Mouse (Mus musculus): ENCODE measurements around the gene Sh3gl2. TPM values are rescaled to one million over a fixed set of nuclear protein-coding genes. Genes with fewer than 3 reads are reported as not detected.

The Sh3gl2 gene
- total and polyA plus RNA-seq, 3 experiments = 0.05 TPM; not detected in 2

GRCm38 (mm10) chr4:85514205-85514681 is 309.3 kb downstream of the Sh3gl2 start:
- Histone ChIP-seq H3K9me3 (replicated peaks) (peaks cover 33% of the 10 kb centered on the region), H3K4me1 (ENCODE audit: insufficient read depth, low read depth, low read length) (no peaks in the 10 kb centered on the region), H3K27me3 (ENCODE audit: insufficient read depth, low read length) (no peaks in the 10 kb centered on the region; the same call in 1 of the 2 replicates), H3K36me3 (replicated peaks) (no peaks in the 10 kb centered on the region), H3K4me3 (ENCODE audit: low read depth, low read length) (peak overlapping the region; percentile 35)
- TF ChIP-seq CTCF (IDR thresholded peaks at IDR 0.05; ENCODE audit: low read depth, low read length) = no peak
- TF ChIP-seq TAL1 (conservative IDR thresholded peaks at IDR 0.05; ENCODE audit: low read depth, low read length) = no peak
- TF ChIP-seq GATA1 (IDR thresholded peaks at IDR 0.05; ENCODE audit: borderline replicate concordance, low read length) = no peak
- no peak for TF ChIP-seq GATA2 (IDR thresholded peaks at IDR 0.05; ENCODE audit: borderline replicate concordance, low read depth, low read length)
- TF ChIP-seq POLR2AphosphoS5 (IDR thresholded peaks at IDR 0.05; ENCODE audit: insufficient replicate concordance, low read depth, low read length) = no peak
- DNase-seq (ENCODE audit: low spot score) (no peak), ATAC-seq (ENCODE audit: extremely low read depth, insufficient number of reproducible peaks, low FRiP score, poor library complexity, severe bottlenecking) (no peak)

- ATAC-seq (ENCODE audit: extremely low read depth, insufficient number of reproducible peaks, low FRiP score, poor library complexity, severe bottlenecking) (no peak), DNase-seq (ENCODE audit: low spot score) (no peak)
- H3K27me3 ChIP-seq (ENCODE audit: insufficient read depth, low read length) = no peaks in the 10 kb centered on the region
- no peak for TF ChIP-seq POLR2AphosphoS5 (IDR thresholded peaks at IDR 0.05; ENCODE audit: insufficient replicate concordance, low read depth, low read length)
- no peak for TF ChIP-seq GATA1 (IDR thresholded peaks at IDR 0.05; ENCODE audit: borderline replicate concordance, low read length)
- TF ChIP-seq TAL1 (conservative IDR thresholded peaks at IDR 0.05; ENCODE audit: low read depth, low read length) = no peak
- no peak for TF ChIP-seq CTCF (IDR thresholded peaks at IDR 0.05; ENCODE audit: low read depth, low read length)
- TF ChIP-seq GATA2 (IDR thresholded peaks at IDR 0.05; ENCODE audit: borderline replicate concordance, low read depth, low read length) = no peak
- H3K36me3 ChIP-seq (replicated peaks) = no peaks in the 10 kb centered on the region
- H3K4me3 ChIP-seq (ENCODE audit: low read depth, low read length) = no peak overlapping the region
- H3K4me1 ChIP-seq (ENCODE audit: insufficient read depth, low read depth, low read length) = no peaks in the 10 kb centered on the region
- peaks cover 12% of the 10 kb centered on the region for H3K9me3 ChIP-seq (replicated peaks)
These were observed 322.1 kb downstream of the Sh3gl2 start for GRCm38 (mm10) chr4:85526966-85527566.

- Histone ChIP-seq H3K4me3 (ENCODE audit: low read depth, low read length) (no peak overlapping the region), H3K36me3 (replicated peaks) (no peaks in the 10 kb centered on the region), H3K9me3 (replicated peaks) (peaks cover 16% of the 10 kb centered on the region), H3K4me1 (ENCODE audit: insufficient read depth, low read depth, low read length) (no peaks in the 10 kb centered on the region), H3K27me3 (ENCODE audit: insufficient read depth, low read length) (no peaks in the 10 kb centered on the region)
- DNase-seq (ENCODE audit: low spot score) (no peak), ATAC-seq (ENCODE audit: extremely low read depth, insufficient number of reproducible peaks, low FRiP score, poor library complexity, severe bottlenecking) (no peak)
- TF ChIP-seq GATA2 (IDR thresholded peaks at IDR 0.05; ENCODE audit: borderline replicate concordance, low read depth, low read length) (no peak), TAL1 (conservative IDR thresholded peaks at IDR 0.05; ENCODE audit: low read depth, low read length) (no peak), CTCF (IDR thresholded peaks at IDR 0.05; ENCODE audit: low read depth, low read length) (no peak), GATA1 (IDR thresholded peaks at IDR 0.05; ENCODE audit: borderline replicate concordance, low read length) (no peak), POLR2AphosphoS5 (IDR thresholded peaks at IDR 0.05; ENCODE audit: insufficient replicate concordance, low read depth, low read length) (no peak)
These were observed 324.9 kb downstream of the Sh3gl2 start for GRCm38 (mm10) chr4:85529852-85530251.

GRCm38 (mm10) chr4:85539677-85540076 is 334.8 kb downstream of the Sh3gl2 start:
- no peaks in the 10 kb centered on the region for H3K27me3 ChIP-seq (ENCODE audit: insufficient read depth, low read length)
- DNase-seq (ENCODE audit: low spot score) (no peak), ATAC-seq (ENCODE audit: extremely low read depth, insufficient number of reproducible peaks, low FRiP score, poor library complexity, severe bottlenecking) (no peak)
- no peaks in the 10 kb centered on the region for H3K4me1 ChIP-seq (ENCODE audit: insufficient read depth, low read depth, low read length)
- H3K36me3 ChIP-seq (replicated peaks) = no peaks in the 10 kb centered on the region
- peaks cover 8% of the 10 kb centered on the region for H3K9me3 ChIP-seq (replicated peaks)
- TF ChIP-seq POLR2AphosphoS5 (IDR thresholded peaks at IDR 0.05; ENCODE audit: insufficient replicate concordance, low read depth, low read length) = no peak
- no peak for TF ChIP-seq CTCF (IDR thresholded peaks at IDR 0.05; ENCODE audit: low read depth, low read length)
- no peak for TF ChIP-seq TAL1 (conservative IDR thresholded peaks at IDR 0.05; ENCODE audit: low read depth, low read length)
- no peak for TF ChIP-seq GATA2 (IDR thresholded peaks at IDR 0.05; ENCODE audit: borderline replicate concordance, low read depth, low read length)
- TF ChIP-seq GATA1 (IDR thresholded peaks at IDR 0.05; ENCODE audit: borderline replicate concordance, low read length) = no peak
- H3K4me3 ChIP-seq (ENCODE audit: low read depth, low read length) = no peak overlapping the region

GRCm38 (mm10) chr4:85543221-85543620 is 338.3 kb downstream of the Sh3gl2 start:
- TF ChIP-seq TAL1 (conservative IDR thresholded peaks at IDR 0.05; ENCODE audit: low read depth, low read length) (no peak), GATA1 (IDR thresholded peaks at IDR 0.05; ENCODE audit: borderline replicate concordance, low read length) (no peak), POLR2AphosphoS5 (IDR thresholded peaks at IDR 0.05; ENCODE audit: insufficient replicate concordance, low read depth, low read length) (no peak), CTCF (IDR thresholded peaks at IDR 0.05; ENCODE audit: low read depth, low read length) (no peak), GATA2 (IDR thresholded peaks at IDR 0.05; ENCODE audit: borderline replicate concordance, low read depth, low read length) (no peak)
- H3K27me3 ChIP-seq (ENCODE audit: insufficient read depth, low read length) = no peaks in the 10 kb centered on the region
- H3K9me3 ChIP-seq (replicated peaks) = 0 out of 2 replicates have a peak, but pooled peaks cover 2% of the 10 kb centered on the region
- H3K4me1 ChIP-seq (ENCODE audit: insufficient read depth, low read depth, low read length) = no peaks in the 10 kb centered on the region
- H3K4me3 ChIP-seq (ENCODE audit: low read depth, low read length) = no peak overlapping the region
- ATAC-seq (ENCODE audit: extremely low read depth, insufficient number of reproducible peaks, low FRiP score, poor library complexity, severe bottlenecking) (no peak), DNase-seq (ENCODE audit: low spot score) (no peak)
- no peaks in the 10 kb centered on the region for H3K36me3 ChIP-seq (replicated peaks)

GRCm38 (mm10) chr4:85554696-85555095 is 349.8 kb downstream of the Sh3gl2 start:
- TF ChIP-seq GATA2 (IDR thresholded peaks at IDR 0.05; ENCODE audit: borderline replicate concordance, low read depth, low read length) (no peak), CTCF (IDR thresholded peaks at IDR 0.05; ENCODE audit: low read depth, low read length) (no peak), GATA1 (IDR thresholded peaks at IDR 0.05; ENCODE audit: borderline replicate concordance, low read length) (no peak), POLR2AphosphoS5 (IDR thresholded peaks at IDR 0.05; ENCODE audit: insufficient replicate concordance, low read depth, low read length) (no peak), TAL1 (conservative IDR thresholded peaks at IDR 0.05; ENCODE audit: low read depth, low read length) (no peak)
- Histone ChIP-seq H3K9me3 (replicated peaks) (peaks cover 5% of the 10 kb centered on the region), H3K4me3 (ENCODE audit: low read depth, low read length) (no peak overlapping the region), H3K27me3 (ENCODE audit: insufficient read depth, low read length) (no peaks in the 10 kb centered on the region), H3K4me1 (ENCODE audit: insufficient read depth, low read depth, low read length) (no peaks in the 10 kb centered on the region), H3K36me3 (replicated peaks) (no peaks in the 10 kb centered on the region)
- ATAC-seq (ENCODE audit: extremely low read depth, insufficient number of reproducible peaks, low FRiP score, poor library complexity, severe bottlenecking) (no peak), DNase-seq (ENCODE audit: low spot score) (no peak)
